ENCODE assay signal across 24 mouse cellular contexts in the genomic region with DNA sequence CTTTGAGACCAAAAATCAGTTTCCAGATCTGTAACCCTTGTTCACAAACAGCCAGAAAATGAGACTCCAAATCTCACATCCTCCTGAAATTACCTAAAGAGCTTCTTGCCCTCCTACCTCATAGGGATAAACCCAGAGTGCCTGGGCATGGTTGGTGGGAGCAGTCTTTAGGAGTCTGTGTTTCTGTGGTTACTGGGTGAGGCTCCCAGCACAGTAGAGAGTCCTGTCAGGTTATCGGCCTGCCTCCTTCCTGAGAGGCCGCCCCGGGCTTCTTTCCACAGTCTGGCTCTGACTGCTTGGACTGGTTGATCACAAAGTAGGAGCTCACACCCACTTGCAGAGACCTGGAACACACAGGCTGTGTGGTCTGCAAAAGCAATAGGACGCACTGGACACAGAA.
DNase-seq lines count a peak whose midpoint lies in the region; ATAC-seq and TF ChIP-seq lines count a peak whose summit lies in the region.
"Had no signal": no experiment of that assay in that cellular context is flagged by ENCODE, and none has a peak within 500 bp of the region (broad histone marks: within the 10 kb centered on the region; RNA-seq: fewer than 3 reads in every experiment).

No protein-coding gene starts in this region.

- no peak for TF ChIP-seq CTCF in G1E (IDR thresholded peaks at IDR 0.05; ENCODE audit: low read depth, low read length)

- 12% methylated on average over 4 of the region's 4 CpGs for WGBS in liver, embryonic 13.5 days (ENCODE audit: insufficient replicate concordance)

- peaks cover 87% of the 10 kb centered on the region for H3K4me1 ChIP-seq in G1E (ENCODE audit: insufficient read depth, low read depth, low read length)
- H3K4me1 ChIP-seq in liver, embryonic 13.5 days (replicated peaks), result peaks cover 61% of the 10 kb centered on the region
- H3K4me1 ChIP-seq: forebrain, embryonic 15.5 days; hindbrain, embryonic 10.5 days had no signal

- H3K9ac ChIP-seq in liver, embryonic 13.5 days, result peak overlapping the region; percentile 13; the same call in 1 of the 2 replicates
- H3K9ac ChIP-seq: embryonic facial prominence, embryonic 12.5 days; forebrain, embryonic 15.5 days; heart, embryonic 15.5 days; hindbrain, embryonic 14.5 days had no signal

- intact Hi-C loops in left cerebral cortex, postnatal 36 days (cut with DNase I), result loop anchor here (5.0 kb wide), 1 partner anchor 193 kb away; a partner anchor contains a TSS

- H3K27ac ChIP-seq in liver, embryonic 13.5 days, result peak overlapping the region; percentile 80
- H3K27ac ChIP-seq: forebrain, embryonic 15.5 days; heart, embryonic 10.5 days; heart, embryonic 15.5 days; hindbrain, embryonic 10.5 days; hindbrain, embryonic 14.5 days had no signal

- no peaks in the 10 kb centered on the region for H3K27me3 ChIP-seq in G1E (ENCODE audit: insufficient read depth, low read length)
- H3K27me3 ChIP-seq in liver, embryonic 13.5 days, result no peaks in the 10 kb centered on the region
- H3K27me3 ChIP-seq: embryonic facial prominence, embryonic 12.5 days; forebrain, embryonic 15.5 days; heart, embryonic 15.5 days; Patski had no signal

- peak overlapping the region; percentile 51; the same call in 1 of the 2 replicates for H3K4me3 ChIP-seq in G1E (ENCODE audit: low read depth, low read length)
- no peak overlapping the region for H3K4me3 ChIP-seq in liver, embryonic 13.5 days (replicated peaks)
- H3K4me3 ChIP-seq: embryonic facial prominence, embryonic 12.5 days; forebrain, embryonic 15.5 days; heart, embryonic 10.5 days; heart, embryonic 15.5 days; hindbrain, embryonic 10.5 days had no signal

- no peaks in the 10 kb centered on the region for H3K9me3 ChIP-seq in G1E (replicated peaks)
- no peaks in the 10 kb centered on the region for H3K9me3 ChIP-seq in liver, embryonic 13.5 days (replicated peaks)
- H3K9me3 ChIP-seq: embryonic facial prominence, embryonic 12.5 days; forebrain, embryonic 15.5 days; heart, embryonic 10.5 days; heart, embryonic 15.5 days; hindbrain, embryonic 10.5 days had no signal

- 0 out of 2 replicates have a peak, but pooled peaks have one; percentile 2 for ATAC-seq in G1E (ENCODE audit: extremely low read depth, insufficient number of reproducible peaks, low FRiP score, poor library complexity, severe bottlenecking)
- peak; percentile 65 for ATAC-seq in liver, embryonic 13.5 days (ENCODE audit: low read depth)
- 0 out of 2 replicates have a peak, but pooled peaks have one; percentile 8 for ATAC-seq in megakaryocyte progenitor cell, adult 5-6 weeks (replicated peaks; ENCODE audit: poor library complexity)
- ATAC-seq: activated CD4-positive, CD25-positive, alpha-beta regulatory T cell, adult 4 months; CD4-positive, CD25-positive, alpha-beta regulatory T cell, adult 4 months; forebrain, embryonic 15.5 days; Patski had no signal

- DNase-seq in 416B (ENCODE audit: low read depth) (peak; percentile 53), G1E (ENCODE audit: low spot score) (no peak)
- DNase-seq in liver, embryonic 13.5 days, result peak; percentile 56
- DNase-seq in left cerebral cortex, postnatal 36 days (ENCODE audit: low spot score in 2 of 2), result no peak
- DNase-seq in retina, embryonic 14.5 days (ENCODE audit: low spot score), result no peak
- no peak for DNase-seq in kidney, postnatal 4 days
- DNase-seq: adrenal gland, postnatal 14 days; B cell, adult 2 months; cerebellum, adult 11-12 months; cerebellum, adult 9-10 months; cerebellum, postnatal 25 days; gastrocnemius, postnatal 10 days; heart, adult 18-20 months; heart, postnatal 14 days had no signal

- H3K4me2 ChIP-seq in liver, embryonic 13.5 days, result peak overlapping the region; percentile 30; the same call in 1 of the 2 replicates
- H3K4me2 ChIP-seq: embryonic facial prominence, embryonic 12.5 days; forebrain, embryonic 15.5 days; heart, embryonic 15.5 days; hindbrain, embryonic 14.5 days had no signal

- peaks cover 70% of the 10 kb centered on the region for H3K36me3 ChIP-seq in G1E (replicated peaks)
- H3K36me3 ChIP-seq in liver, embryonic 13.5 days, result no peaks in the 10 kb centered on the region
- H3K36me3 ChIP-seq: embryonic facial prominence, embryonic 12.5 days; forebrain, embryonic 15.5 days; heart, embryonic 10.5 days; heart, embryonic 15.5 days; hindbrain, embryonic 10.5 days had no signal

Comparison
In these comparisons a context has a peak if more than half of its experiments do, and no peak if none do; other contexts are left out.
1. DNase-seq: peak in 416B (single experiment) and liver, embryonic 13.5 days (single experiment); none in G1E (single experiment), left cerebral cortex, postnatal 36 days (0 of 2), retina, embryonic 14.5 days (single experiment) and kidney, postnatal 4 days (0 of 2).
2. ATAC-seq: peak in every context shown above with its lines; median percentile 65 in liver, embryonic 13.5 days; 8 in megakaryocyte progenitor cell, adult 5-6 weeks; 2 in G1E.